Mouse (Mus musculus) CH12F3 (cell line): ENCODE results near the gene Fam20a.
"Not testable (repeated sequence)": the region's sequence is repeated elsewhere in the genome, so short reads cannot be mapped to it uniquely, and the experiment has no call there.

ENCODE experiments used
- in situ Hi-C: fragments of 300-500 bp; cut with MboI; formaldehyde crosslinking; loops from 2 replicates; pipeline ENCODE4 v1.14.3; 2020; ENCODE audit warnings: low sequenced_read_pairs

Gene Fam20a

GRCm38 (mm10) chr11:109665424-109665823 is 56.7 kb downstream of the Fam20a start:
- in situ Hi-C loops, result no loop called here

GRCm38 (mm10) chr11:109664293-109664692 is 57.8 kb downstream of the Fam20a start:
- in situ Hi-C loops, result no loop called here

- in situ Hi-C loops, result not testable (repeated sequence)
These were observed 61.6 kb downstream of the Fam20a start for GRCm38 (mm10) chr11:109660526-109660925.

- in situ Hi-C loops, result no loop called here
These were observed 65.8 kb downstream of the Fam20a start for GRCm38 (mm10) chr11:109656232-109656631.

GRCm38 (mm10) chr11:109654581-109654980 is 67.5 kb downstream of the Fam20a start:
- in situ Hi-C loops, result no loop called here

GRCm38 (mm10) chr11:109653201-109653600 is 68.9 kb downstream of the Fam20a start:
- in situ Hi-C loops, result no loop called here

GRCm38 (mm10) chr11:109652505-109652904 is 69.6 kb downstream of the Fam20a start:
- in situ Hi-C loops, result no loop called here

GRCm38 (mm10) chr11:109651566-109652024 is 70.5 kb downstream of the Fam20a start:
- in situ Hi-C loops, result no loop called here

- in situ Hi-C loops, result no loop called here
These were observed 71.1 kb downstream of the Fam20a start for GRCm38 (mm10) chr11:109650788-109651565.

GRCm38 (mm10) chr11:109649975-109650701 is 71.9 kb downstream of the Fam20a start:
- in situ Hi-C loops, result no loop called here

- in situ Hi-C loops, result no loop called here
These were observed 72.9 kb downstream of the Fam20a start, which contains the start of gene Prkar1a for GRCm38 (mm10) chr11:109649206-109649605. Gene Prkar1a, plus strand, starts transcription at chr11:109649405.

GRCm38 (mm10) chr11:109648510-109648909 is 73.6 kb downstream of the Fam20a start:
- in situ Hi-C loops, result no loop called here

- in situ Hi-C loops, result no loop called here
These were observed 80.4 kb downstream of the Fam20a start for GRCm38 (mm10) chr11:109641498-109642222.

- in situ Hi-C loops, result no loop called here
These were observed 86.1 kb downstream of the Fam20a start for GRCm38 (mm10) chr11:109635871-109636395.

- in situ Hi-C loops, result no loop called here
These were observed 87.2 kb downstream of the Fam20a start for GRCm38 (mm10) chr11:109634928-109635327.

- in situ Hi-C loops, result no loop called here
These were observed 93.0 kb downstream of the Fam20a start for GRCm38 (mm10) chr11:109629021-109629521.

GRCm38 (mm10) chr11:109628099-109628498 is 94.0 kb downstream of the Fam20a start:
- in situ Hi-C loops, result no loop called here

- in situ Hi-C loops, result no loop called here
These were observed 94.4 kb downstream of the Fam20a start for GRCm38 (mm10) chr11:109627648-109628047.

- in situ Hi-C loops, result no loop called here
These were observed 98.8 kb downstream of the Fam20a start for GRCm38 (mm10) chr11:109623238-109623637.

- in situ Hi-C loops, result no loop called here
These were observed 99.5 kb downstream of the Fam20a start for GRCm38 (mm10) chr11:109622518-109623037.

- in situ Hi-C loops, result no loop called here
These were observed 100.9 kb downstream of the Fam20a start for GRCm38 (mm10) chr11:109621183-109621582.
